Mouse (Mus musculus): ENCODE data around the gene Cfap299.

DNA sequence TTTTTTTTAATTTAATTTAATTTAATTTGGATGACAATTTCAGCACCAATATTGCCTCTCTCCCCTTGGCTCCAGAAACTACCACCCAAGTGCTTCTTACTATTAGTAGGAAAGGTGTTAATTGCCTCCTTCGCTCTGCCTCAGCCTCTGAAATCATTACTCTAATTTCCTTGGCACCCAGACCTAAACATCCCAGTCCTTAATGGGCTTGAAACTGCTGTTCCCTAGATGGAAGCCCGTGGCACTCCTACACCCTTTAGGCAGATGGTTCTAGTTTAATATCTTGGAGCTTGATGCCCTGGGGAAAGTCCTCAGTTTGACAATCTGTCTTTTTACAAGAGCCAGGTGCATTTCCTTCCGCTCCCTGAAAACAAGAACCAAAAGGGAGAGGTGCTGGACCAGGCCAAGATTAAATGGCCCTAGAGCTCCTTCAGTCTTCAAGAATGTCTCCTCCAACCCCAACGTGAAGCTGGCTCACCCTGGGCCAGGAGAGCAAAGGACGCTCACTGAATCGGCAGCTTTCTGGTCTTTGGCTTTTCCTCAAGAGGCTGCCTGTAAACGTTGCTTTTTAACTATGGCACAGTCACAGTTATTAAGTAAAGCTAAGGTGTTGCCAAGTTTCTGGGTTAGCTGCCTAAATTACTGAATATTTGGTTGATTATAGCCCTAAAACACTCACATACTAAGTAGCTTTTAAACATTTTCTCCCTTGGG is 461.9 kb downstream of the Cfap299 start:
- TF ChIP-seq CTCF (IDR thresholded peaks at IDR 0.05; ENCODE audit: control insufficient read depth, insufficient read depth, low read length) (no peak), POLR2A (IDR thresholded peaks at IDR 0.05; ENCODE audit: borderline replicate concordance, control insufficient read depth, low read depth, low read length) (no peak)
